Mouse (Mus musculus): ENCODE data around the gene Tmem54.

DNA sequence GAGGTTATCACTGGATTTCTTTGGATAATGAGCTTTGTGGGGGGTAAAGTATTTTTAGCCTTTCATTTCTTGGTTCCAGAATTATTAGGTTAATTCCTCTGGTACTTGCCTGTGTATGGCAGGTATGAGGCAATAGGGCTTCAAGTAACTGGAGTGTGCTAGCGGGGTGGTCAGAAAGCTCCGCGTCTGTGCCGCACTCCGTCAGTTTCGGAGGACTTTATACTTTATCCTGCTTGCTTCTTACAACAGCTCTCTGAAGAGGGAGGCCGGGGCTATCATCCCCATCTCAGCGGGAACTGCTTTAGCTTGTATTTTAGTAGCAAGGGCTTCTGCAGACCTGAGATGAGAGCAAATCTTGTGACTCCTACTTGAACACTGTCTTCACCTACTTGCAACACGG is 26.2 kb upstream of the Tmem54 start:
- no peak for TF ChIP-seq POLR2A (IDR thresholded peaks at IDR 0.05; ENCODE audit: insufficient read depth, low read depth, low read length)
- TF ChIP-seq CTCF (IDR thresholded peaks at IDR 0.05), result no peak
- no peak for TF ChIP-seq EP300 (IDR thresholded peaks at IDR 0.05; ENCODE audit: insufficient read depth, low read depth, low read length)
